Mouse (Mus musculus) midbrain, embryonic 11.5 days (tissue): ENCODE measurements at regions not wholly inside any gene's neighbourhood (a gene's known extent, or its start where the extent isn't known, plus 50 kb on each side); places are given as distances from the start of the nearest gene placed in this dataset.

Experiments used
- ATAC-seq: fragments of 200-750 bp; cut with Nextera tagmentation; 2 replicates; pipeline ENCODE4 v1.8.0; 2017; ENCODE audit warnings: moderate TSS enrichment, moderate library complexity; ENCODE audit not compliant: low FRiP score
- DNase-seq: peaks from one replicate; pipeline ENCODE4 v3.0.0; 2015; ENCODE audit warnings: low spot score; ENCODE audit errors: missing footprints
- H3K27ac ChIP-seq: fragments of 300-500 bp; sonication (generic); 2 replicates; pipeline ENCODE4 v1.5.1; 2014; ENCODE audit warnings: low read depth, low read length
- H3K27me3 ChIP-seq: fragments of 300-500 bp; sonication (generic); 2 replicates; pipeline ENCODE4 v1.6.1; 2014; ENCODE audit warnings: mild to moderate bottlenecking, low read length, moderate library complexity, mixed read lengths; ENCODE audit not compliant: control insufficient read depth, insufficient read depth
- H3K36me3 ChIP-seq: fragments of 300-500 bp; sonication (generic); 2 replicates; pipeline ENCODE4 v1.6.1; 2014; ENCODE audit warnings: mild to moderate bottlenecking, low read length, moderate library complexity, mixed read lengths; ENCODE audit not compliant: control insufficient read depth, insufficient read depth
- H3K4me1 ChIP-seq: fragments of 300-500 bp; sonication (generic); 2 replicates; pipeline ENCODE4 v1.6.1; 2014; ENCODE audit warnings: low read length; ENCODE audit not compliant: control insufficient read depth, insufficient read depth
- H3K4me2 ChIP-seq: fragments of 300-500 bp; sonication (generic); 2 replicates; pipeline ENCODE4 v1.6.1; 2014; ENCODE audit warnings: mild to moderate bottlenecking, moderate library complexity
- H3K4me3 ChIP-seq: fragments of 300-500 bp; sonication (generic); 2 replicates; pipeline ENCODE4 v1.5.1; 2014; ENCODE audit warnings: low read depth, low read length
- H3K9ac ChIP-seq: fragments of 300-500 bp; sonication (generic); 2 replicates; pipeline ENCODE4 v1.6.1; 2014; ENCODE audit warnings: low read length
- H3K9me3 ChIP-seq: fragments of 300-500 bp; sonication (generic); 2 replicates; pipeline ENCODE4 v1.6.1; 2016; ENCODE audit warnings: low read length; ENCODE audit not compliant: control insufficient read depth
- WGBS: fragments of 180-500 bp; shearing (Covaris S2); extraction: QIAGEN DNeasy Blood & Tissue Kit; methylation state at CpG from one replicate; pipeline ENCODE4 v1.1.7; 2014; 5-methylcytosine and 5-hydroxymethylcytosine counted together

DNA sequence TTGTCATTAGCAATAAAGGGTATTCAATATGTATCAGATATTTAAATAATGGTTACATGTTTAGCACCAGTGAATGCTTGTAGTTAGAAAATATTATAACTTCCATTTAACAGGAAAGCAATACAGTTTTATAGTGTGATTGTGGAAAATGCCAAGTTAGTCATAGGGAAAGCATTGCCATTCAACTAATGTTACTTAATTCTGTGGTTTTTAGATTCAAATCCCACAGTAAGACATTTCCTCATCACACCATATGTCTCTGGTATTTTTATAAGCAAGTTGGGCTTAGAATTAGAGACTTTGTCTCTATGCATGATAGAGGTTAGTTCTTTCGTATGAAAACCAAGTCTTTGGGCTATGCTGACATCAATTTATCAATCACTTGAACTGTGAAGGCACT, 133.0 kb downstream of the Prr30 start:
- no peaks in the 10 kb centered on the region for H3K27me3 ChIP-seq
- 93% methylated on average over 1 of the region's 1 CpGs for WGBS
- H3K27ac ChIP-seq: no peak overlapping the region
- H3K9ac ChIP-seq: no peak overlapping the region
- H3K4me3 ChIP-seq: no peak overlapping the region
- no peaks in the 10 kb centered on the region for H3K36me3 ChIP-seq
- DNase-seq (no peak), ATAC-seq (no peak)
- no peaks in the 10 kb centered on the region for H3K9me3 ChIP-seq
- no peak overlapping the region for H3K4me2 ChIP-seq
- H3K4me1 ChIP-seq: no peaks in the 10 kb centered on the region

DNA sequence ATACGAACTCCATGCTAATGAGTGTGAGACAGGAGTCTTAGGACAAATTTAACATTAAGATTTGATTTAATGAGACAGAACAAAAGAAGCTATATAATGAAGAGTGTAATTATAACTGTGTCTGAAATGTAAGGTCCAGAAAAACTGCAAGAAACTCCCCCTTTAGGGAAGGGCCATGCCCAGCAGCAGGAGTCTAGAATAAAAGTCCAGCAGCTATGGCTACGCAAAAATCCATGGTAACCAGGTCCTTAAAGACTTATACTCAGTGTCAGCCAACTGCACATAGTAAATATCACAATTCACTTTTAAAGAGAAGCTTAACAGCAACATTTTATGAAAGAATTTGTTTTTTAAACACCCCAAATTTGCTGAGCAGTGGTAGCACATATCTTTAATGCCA, 143.3 kb downstream of the Prr30 start:
- DNase-seq: no peak
- WGBS: 92% methylated on average over 2 of the region's 2 CpGs
- no peak overlapping the region for H3K4me2 ChIP-seq

DNA sequence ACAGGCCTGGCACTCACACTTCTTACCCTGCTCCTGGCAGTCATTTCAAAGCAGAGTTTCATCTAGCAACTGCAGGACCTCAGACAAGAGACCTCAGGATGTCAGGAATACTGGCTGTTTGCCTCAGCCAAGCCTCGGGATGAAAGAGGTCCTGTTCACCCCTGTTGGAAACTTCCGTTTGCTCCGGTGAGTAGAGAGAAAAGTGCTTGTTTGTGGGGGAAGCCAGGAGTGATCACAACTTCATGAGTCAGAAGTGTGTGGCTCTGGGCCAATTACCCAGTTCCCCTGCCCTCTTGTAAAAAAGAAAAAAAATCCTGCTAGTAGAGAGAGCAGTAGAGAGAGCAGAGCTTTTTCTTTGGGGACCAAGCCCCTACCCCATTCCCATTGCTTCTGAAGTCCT, 144.2 kb downstream of the Prr30 start:
- Histone ChIP-seq H3K4me1 (no peaks in the 10 kb centered on the region), H3K4me2 (no peak overlapping the region), H3K36me3 (no peaks in the 10 kb centered on the region), H3K27ac (no peak overlapping the region), H3K4me3 (no peak overlapping the region), H3K27me3 (no peaks in the 10 kb centered on the region), H3K9ac (no peak overlapping the region), H3K9me3 (no peaks in the 10 kb centered on the region)
- DNase-seq (no peak), ATAC-seq (no peak)
- 50% methylated on average over 3 of the region's 3 CpGs for whole genome bisulfite sequencing

More for the DNA sequence above, 143.3 kb downstream of the Prr30 start:
- H3K4me1 ChIP-seq: no peaks in the 10 kb centered on the region
- H3K27me3 ChIP-seq: no peaks in the 10 kb centered on the region
- ATAC-seq: no peak
- no peaks in the 10 kb centered on the region for H3K9me3 ChIP-seq
- H3K27ac ChIP-seq: no peak overlapping the region
- no peak overlapping the region for H3K9ac ChIP-seq
- no peaks in the 10 kb centered on the region for H3K36me3 ChIP-seq
- H3K4me3 ChIP-seq: no peak overlapping the region

DNA sequence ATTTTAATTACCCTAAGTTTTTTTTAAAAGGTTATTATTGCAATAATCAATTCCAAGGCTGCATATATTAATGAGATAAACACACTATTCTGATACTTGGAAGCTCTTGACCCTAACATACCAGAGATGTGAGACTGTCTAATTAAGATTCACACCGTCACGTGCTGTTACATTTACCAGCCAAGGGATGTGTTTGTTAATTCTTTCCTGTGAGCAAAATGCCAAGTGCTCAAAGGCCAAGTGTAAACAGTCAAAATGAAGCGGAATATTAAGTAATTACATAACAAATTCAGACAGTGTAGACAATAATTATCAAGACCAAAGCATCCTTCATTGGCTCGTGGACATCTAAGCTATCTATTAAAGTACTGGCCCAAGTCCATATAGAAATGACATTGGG, 145.3 kb downstream of the Prr30 start:
- Histone ChIP-seq H3K27me3 (no peaks in the 10 kb centered on the region), H3K9ac (no peak overlapping the region), H3K4me3 (no peak overlapping the region), H3K9me3 (no peaks in the 10 kb centered on the region), H3K36me3 (no peaks in the 10 kb centered on the region), H3K4me2 (no peak overlapping the region), H3K27ac (no peak overlapping the region), H3K4me1 (no peaks in the 10 kb centered on the region)
- 84% methylated on average over 4 of the region's 4 CpGs for WGBS
- DNase-seq: no peak
- ATAC-seq: no peak

DNA sequence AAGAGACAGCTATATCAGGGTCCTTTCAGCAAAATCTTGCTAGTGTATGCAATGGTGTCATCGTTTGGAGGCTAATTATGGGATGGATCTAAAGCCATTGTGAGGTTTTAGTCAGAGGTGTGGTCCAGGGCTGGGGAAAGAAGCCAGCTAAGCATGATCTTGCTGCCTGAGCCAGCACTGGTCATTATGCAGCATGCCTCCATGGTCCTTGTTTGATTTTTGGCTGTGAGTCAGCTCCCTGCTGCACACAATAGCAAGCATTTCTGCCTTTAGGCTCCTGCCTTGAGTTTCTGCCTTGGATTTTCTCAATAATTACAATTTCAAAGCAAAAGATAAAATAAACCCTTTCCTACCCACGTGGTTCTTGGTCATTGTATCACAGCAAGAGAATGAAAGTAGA, 147.4 kb downstream of the Prr30 start:
- Histone ChIP-seq H3K27me3 (no peaks in the 10 kb centered on the region), H3K36me3 (no peaks in the 10 kb centered on the region), H3K27ac (no peak overlapping the region), H3K4me3 (no peak overlapping the region), H3K4me2 (no peak overlapping the region), H3K9ac (no peak overlapping the region), H3K4me1 (no peaks in the 10 kb centered on the region), H3K9me3 (no peaks in the 10 kb centered on the region)
- ATAC-seq (no peak), DNase-seq (no peak)
- WGBS: 65% methylated on average over 2 of the region's 2 CpGs

DNA sequence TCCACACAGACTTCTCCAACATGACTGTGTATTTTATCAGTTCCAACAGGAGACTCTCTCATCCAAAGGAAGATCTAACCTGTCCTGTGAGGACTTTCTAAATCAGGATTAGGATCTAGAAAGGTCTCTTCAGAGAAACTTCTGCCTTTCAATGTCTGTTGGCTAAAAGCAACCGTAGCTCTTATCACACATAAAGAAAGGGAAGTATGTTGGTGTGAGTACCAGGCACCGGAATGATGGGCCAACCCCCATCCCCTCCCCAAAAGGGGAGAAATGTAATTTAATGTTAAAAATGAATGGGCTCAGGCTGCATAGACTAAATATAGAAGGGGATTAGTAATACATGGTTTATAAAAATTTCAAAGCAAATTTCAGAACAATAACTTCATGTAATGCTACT, 149.9 kb downstream of the Prr30 start:
- Histone ChIP-seq H3K27me3 (no peaks in the 10 kb centered on the region), H3K9me3 (no peaks in the 10 kb centered on the region), H3K27ac (no peak overlapping the region), H3K4me3 (no peak overlapping the region), H3K36me3 (no peaks in the 10 kb centered on the region), H3K9ac (no peak overlapping the region), H3K4me1 (no peaks in the 10 kb centered on the region), H3K4me2 (no peak overlapping the region)
- 92% methylated on average over 2 of the region's 2 CpGs for WGBS
- DNase-seq (no peak), ATAC-seq (no peak)

DNA sequence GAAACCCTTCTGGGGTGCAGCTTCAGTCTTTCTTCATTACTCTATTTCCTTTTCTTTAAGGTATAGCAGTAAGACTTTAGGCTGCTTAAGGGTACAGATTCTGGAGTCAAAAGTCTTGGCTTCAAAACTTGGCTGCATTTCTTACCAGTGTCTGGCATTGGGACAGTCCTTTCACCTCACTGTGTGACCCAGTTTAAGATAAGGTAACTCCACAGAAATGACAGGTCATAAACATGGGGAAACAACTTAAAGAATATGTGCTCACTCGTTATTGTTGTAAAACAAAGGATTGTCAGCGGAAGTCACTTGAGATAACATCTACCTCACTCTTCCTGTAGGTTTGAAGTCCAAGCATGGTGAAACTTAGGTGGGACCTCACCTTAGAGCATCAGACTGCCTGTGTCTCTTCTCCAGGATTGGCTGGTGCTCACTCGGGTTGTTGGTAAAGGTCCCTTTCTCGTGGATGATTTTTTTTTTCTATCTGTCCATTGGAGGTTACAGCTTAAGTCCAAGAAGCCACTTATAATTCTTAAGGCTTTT, 150.4 kb downstream of the Prr30 start:
- H3K4me1 ChIP-seq: no peaks in the 10 kb centered on the region
- WGBS: 90% methylated on average over 4 of the region's 4 CpGs
- H3K4me3 ChIP-seq: no peak overlapping the region
- ATAC-seq: no peak
- H3K27ac ChIP-seq: no peak overlapping the region
- H3K4me2 ChIP-seq: no peak overlapping the region
- no peaks in the 10 kb centered on the region for H3K36me3 ChIP-seq
- DNase-seq: no peak
- no peak overlapping the region for H3K9ac ChIP-seq
- no peaks in the 10 kb centered on the region for H3K27me3 ChIP-seq
- no peaks in the 10 kb centered on the region for H3K9me3 ChIP-seq

DNA sequence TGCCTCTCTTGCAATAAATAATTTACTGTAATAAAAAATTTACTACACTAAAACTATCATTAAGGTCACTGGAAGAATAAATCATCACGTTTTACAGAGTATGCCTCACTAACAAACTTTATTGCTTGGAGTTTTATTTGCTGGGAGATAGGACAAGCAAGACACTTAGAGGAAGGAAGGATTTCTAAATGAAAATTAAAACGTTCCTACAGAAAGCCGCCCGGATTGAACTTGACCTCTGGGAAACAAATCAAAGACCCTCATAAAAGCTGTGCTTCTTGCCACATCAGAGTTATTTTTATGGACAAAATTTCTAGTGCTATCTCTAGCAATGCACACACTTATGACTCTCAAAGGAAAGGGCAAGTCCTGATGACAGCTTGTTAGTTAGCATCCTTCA, 156.6 kb downstream of the Prr30 start:
- Histone ChIP-seq H3K4me2 (no peak overlapping the region), H3K4me1 (no peaks in the 10 kb centered on the region), H3K9ac (no peak overlapping the region), H3K4me3 (no peak overlapping the region), H3K9me3 (no peaks in the 10 kb centered on the region), H3K27me3 (no peaks in the 10 kb centered on the region), H3K27ac (no peak overlapping the region), H3K36me3 (no peaks in the 10 kb centered on the region)
- DNase-seq (no peak), ATAC-seq (no peak)
- WGBS: 87% methylated on average over 4 of the region's 4 CpGs

DNA sequence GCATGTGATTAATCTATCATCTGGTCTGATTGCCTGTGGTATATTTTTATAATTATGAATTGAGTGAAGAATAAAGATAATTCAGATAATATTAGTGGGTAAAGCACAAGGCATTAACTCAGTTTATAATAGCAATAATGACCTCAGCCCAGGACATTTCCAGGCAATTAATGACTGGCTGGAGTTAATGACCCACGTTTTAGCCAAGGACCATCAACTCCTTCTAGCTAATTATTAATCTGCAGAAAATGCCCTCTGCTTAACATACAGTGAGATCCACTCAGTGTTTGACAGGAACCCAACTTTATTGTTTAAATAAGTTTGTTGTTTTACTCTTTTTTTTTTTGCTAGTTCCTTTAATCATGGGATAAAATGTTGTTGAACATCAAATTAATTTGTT, 199.1 kb downstream of the Prr30 start:
- DNase-seq: peak; percentile 61
- Histone ChIP-seq H3K27me3 (no peaks in the 10 kb centered on the region), H3K27ac (no peak overlapping the region), H3K36me3 (no peaks in the 10 kb centered on the region), H3K4me1 (no peaks in the 10 kb centered on the region), H3K4me3 (no peak overlapping the region), H3K9ac (no peak overlapping the region), H3K4me2 (no peak overlapping the region), H3K9me3 (no peaks in the 10 kb centered on the region)
- no peak for ATAC-seq
- 62% methylated on average over 1 of the region's 1 CpGs for WGBS

DNA sequence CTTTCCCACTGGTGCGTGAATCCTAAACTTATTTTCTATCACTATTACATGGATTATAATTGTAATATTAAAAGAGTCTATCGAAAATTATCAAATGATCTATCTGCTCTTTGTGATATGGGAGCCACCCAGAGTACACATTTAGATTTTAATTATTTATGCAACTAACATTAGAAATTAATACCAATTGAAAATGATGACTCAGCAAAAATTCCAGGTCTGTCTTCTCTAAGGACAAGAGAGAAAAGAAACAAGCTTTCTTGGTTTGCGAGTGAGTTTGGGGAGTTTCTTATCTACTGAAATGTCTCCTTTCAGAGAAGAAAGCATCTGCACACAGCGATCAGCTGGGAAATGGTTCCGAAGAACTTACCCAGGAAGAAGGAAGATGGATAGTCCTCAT, 219.4 kb downstream of the Prr30 start:
- no peak overlapping the region for H3K27ac ChIP-seq
- H3K9ac ChIP-seq: no peak overlapping the region
- H3K4me3 ChIP-seq: no peak overlapping the region
- H3K4me2 ChIP-seq: no peak overlapping the region
- no peaks in the 10 kb centered on the region for H3K9me3 ChIP-seq
- ATAC-seq (no peak), DNase-seq (no peak)
- H3K27me3 ChIP-seq: no peaks in the 10 kb centered on the region
- no peaks in the 10 kb centered on the region for H3K4me1 ChIP-seq
- WGBS: 95% methylated on average over 5 of the region's 5 CpGs
- H3K36me3 ChIP-seq: no peaks in the 10 kb centered on the region
